Mouse (Mus musculus) heart, embryonic 10.5 days (tissue): ENCODE measurements around the gene Osbpl6. TPM values are rescaled to one million over a fixed set of nuclear protein-coding genes. Genes with fewer than 3 reads are reported as not detected.

Experiments
- DNase-seq: peaks from one replicate; pipeline ENCODE4 v3.0.0-alpha.2; 2017; ENCODE audit warnings: low spot score
- H3K27ac ChIP-seq: fragments of 300-500 bp; sonication (generic); 2 replicates; pipeline ENCODE4 v1.5.1; 2016; ENCODE audit warnings: mild to moderate bottlenecking
- H3K27me3 ChIP-seq: fragments of 300-500 bp; sonication (generic); 2 replicates; pipeline ENCODE4 v1.6.1; 2016; ENCODE audit warnings: mild to moderate bottlenecking; ENCODE audit not compliant: poor library complexity, insufficient read depth, severe bottlenecking
- H3K36me3 ChIP-seq: fragments of 300-500 bp; sonication (generic); 2 replicates; pipeline ENCODE4 v1.6.1; 2016; ENCODE audit warnings: mild to moderate bottlenecking, moderate library complexity
- H3K4me1 ChIP-seq: fragments of 300-500 bp; sonication (generic); 2 replicates; pipeline ENCODE4 v1.6.1; 2016; ENCODE audit warnings: mild to moderate bottlenecking
- H3K4me3 ChIP-seq: fragments of 300-500 bp; sonication (generic); 2 replicates; pipeline ENCODE4 v1.5.1; 2016; ENCODE audit warnings: mild to moderate bottlenecking, moderate library complexity
- H3K9me3 ChIP-seq: fragments of 300-500 bp; sonication (generic); 2 replicates; pipeline ENCODE4 v1.6.1; 2016; ENCODE audit warnings: mild to moderate bottlenecking, moderate library complexity
- WGBS: fragments of 180-500 bp; shearing (Covaris S2); methylation state at CpG from one replicate; pipeline ENCODE4 v1.1.7; 2016; 5-methylcytosine and 5-hydroxymethylcytosine counted together
- polyA plus RNA-seq: library from polyadenylated mRNA; unstranded; fragments of >200 nt; fragmentation: Nextera tagmentation; extraction: Ambion mirVana; gene quantifications from 2 replicates; pipeline ENCODE4 v1.2.1, GENCODE M21; 2016

Osbpl6 gene
- 6.5 and 9.6 TPM in 2 replicates for polyA plus RNA-seq

DNA sequence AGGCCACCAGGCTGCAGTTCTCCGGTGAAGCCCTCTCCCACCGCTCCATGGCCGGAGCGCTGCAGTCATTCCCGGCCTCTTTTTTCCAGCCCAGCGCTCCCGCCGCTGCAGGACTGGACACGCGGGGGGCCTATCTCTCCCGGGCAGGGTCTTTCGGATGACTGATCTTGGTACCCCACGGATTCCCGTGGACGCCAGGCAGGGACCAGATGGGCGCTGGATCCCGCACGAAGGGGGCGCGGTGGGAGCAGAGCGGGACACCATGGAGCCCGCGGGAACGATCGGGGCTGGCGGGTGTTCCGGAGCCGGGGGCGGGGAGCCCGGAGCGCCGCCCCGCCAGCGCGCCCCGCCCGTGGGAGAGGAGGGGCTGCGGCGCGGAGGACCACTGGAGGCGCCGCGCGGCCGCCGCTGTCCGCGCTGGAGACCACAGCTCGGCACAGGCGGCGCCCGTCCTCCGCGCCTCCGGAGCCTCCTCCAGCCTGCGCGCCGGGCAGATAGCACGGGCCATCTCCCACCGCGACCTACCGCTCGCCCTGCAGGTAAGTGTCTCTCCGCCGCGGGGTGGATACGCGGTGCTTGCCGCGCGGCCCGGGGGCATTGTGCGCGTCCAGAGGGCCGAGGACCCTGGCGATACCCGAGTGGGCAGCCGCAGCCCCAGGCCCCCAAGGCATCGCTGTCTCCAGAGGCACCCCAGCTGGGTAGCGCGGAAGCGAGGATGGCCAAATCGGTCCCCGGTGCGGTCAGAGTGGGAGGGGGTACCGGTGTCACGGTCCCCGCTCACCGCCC lies at the start of gene Osbpl6:
TSS of gene Osbpl6 (plus strand) at position 358 of the 786 bp plus-strand sequence.
- Histone ChIP-seq H3K36me3 (no peaks in the 10 kb centered on the region), H3K9me3 (no peaks in the 10 kb centered on the region), H3K4me3 (peak within 1 kb of the TSS; percentile 82), H3K27me3 (peaks cover 20% of the 10 kb centered on the region), H3K4me1 (peaks cover 15% of the 10 kb centered on the region; the same call in 1 of the 2 replicates), H3K27ac (peak within 1 kb of the TSS; percentile 87)
- under 1% methylated on average over 82 of the region's 89 CpGs for WGBS
- peak; percentile 80 for DNase-seq

DNA sequence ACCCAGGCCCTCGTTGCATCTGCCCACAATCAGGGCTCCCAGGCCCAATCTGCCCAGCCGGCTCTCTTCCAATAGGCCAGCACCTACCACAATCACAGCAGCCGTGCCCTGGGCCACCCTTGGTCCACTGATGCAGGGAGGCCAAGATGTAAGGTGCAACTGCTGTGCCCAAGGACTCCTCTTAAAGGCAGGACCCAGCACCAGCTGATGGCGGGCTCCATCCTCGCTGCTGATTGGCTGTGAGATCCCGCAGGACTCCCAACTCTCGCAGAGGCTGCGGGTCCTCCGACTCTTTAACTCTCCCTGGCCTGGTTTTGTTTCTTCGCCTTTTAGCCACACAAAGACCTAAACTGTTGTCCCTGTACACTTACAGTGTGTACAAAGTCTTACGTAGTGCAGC lies 46.1 kb upstream of the Osbpl6 start, which contains the start of gene Cyct:
TSS of gene Cyct (minus strand) at position 225 of the 400 bp plus-strand sequence.
- Histone ChIP-seq H3K4me3 (no peak within 1 kb of the TSS), H3K27me3 (no peaks in the 10 kb centered on the region), H3K27ac (no peak within 1 kb of the TSS), H3K4me1 (no peaks in the 10 kb centered on the region), H3K36me3 (no peaks in the 10 kb centered on the region), H3K9me3 (no peaks in the 10 kb centered on the region)
- WGBS, result 80% methylated on average over 11 of the region's 11 CpGs
- DNase-seq, result no peak

DNA sequence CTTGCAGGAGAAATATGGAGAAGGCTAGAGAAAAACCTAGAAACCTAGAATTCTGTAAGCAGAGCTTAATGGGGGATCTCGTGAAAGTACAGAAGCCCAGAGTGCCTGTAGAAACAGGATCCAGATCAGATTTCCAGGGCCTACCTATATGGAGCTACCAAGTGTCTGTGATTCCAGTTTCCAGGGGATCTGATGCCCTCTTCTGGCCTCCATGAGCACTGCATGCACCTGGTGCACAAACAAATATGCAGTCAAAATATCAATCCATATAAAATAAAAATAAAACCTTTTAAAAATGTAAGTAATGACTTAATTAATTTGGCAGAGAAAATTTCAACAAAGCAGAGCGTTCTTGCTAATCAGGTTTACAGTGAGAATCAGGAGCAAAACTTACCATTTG lies 44.2 kb upstream of the Osbpl6 start:
- Histone ChIP-seq H3K27me3 (no peaks in the 10 kb centered on the region), H3K4me1 (no peaks in the 10 kb centered on the region), H3K9me3 (no peaks in the 10 kb centered on the region), H3K27ac (no peak overlapping the region), H3K4me3 (no peak overlapping the region), H3K36me3 (no peaks in the 10 kb centered on the region)
- 55% methylated on average over 2 of the region's 2 CpGs for WGBS
- no peak for DNase-seq

DNA sequence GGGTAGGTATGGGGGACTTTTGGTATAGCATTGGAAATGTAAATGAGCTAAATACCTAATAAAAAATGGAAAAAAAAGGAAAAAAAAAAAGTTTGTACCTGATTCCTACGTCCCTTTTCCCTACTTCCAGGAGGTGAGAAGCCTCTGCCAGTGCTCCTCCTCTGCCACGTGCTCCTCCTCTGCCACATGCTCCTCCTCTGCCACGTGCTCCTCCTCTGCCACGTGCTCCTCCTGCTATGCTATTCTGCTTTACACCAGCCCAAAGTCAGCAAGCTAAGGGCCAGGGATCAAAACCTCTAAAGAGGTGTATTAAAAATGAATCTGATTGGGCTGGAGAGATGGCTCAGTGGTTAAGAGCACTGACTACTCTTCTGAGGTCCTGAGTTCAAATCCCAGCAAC lies 40.5 kb upstream of the Osbpl6 start:
- H3K27me3 ChIP-seq, result no peaks in the 10 kb centered on the region

DNA sequence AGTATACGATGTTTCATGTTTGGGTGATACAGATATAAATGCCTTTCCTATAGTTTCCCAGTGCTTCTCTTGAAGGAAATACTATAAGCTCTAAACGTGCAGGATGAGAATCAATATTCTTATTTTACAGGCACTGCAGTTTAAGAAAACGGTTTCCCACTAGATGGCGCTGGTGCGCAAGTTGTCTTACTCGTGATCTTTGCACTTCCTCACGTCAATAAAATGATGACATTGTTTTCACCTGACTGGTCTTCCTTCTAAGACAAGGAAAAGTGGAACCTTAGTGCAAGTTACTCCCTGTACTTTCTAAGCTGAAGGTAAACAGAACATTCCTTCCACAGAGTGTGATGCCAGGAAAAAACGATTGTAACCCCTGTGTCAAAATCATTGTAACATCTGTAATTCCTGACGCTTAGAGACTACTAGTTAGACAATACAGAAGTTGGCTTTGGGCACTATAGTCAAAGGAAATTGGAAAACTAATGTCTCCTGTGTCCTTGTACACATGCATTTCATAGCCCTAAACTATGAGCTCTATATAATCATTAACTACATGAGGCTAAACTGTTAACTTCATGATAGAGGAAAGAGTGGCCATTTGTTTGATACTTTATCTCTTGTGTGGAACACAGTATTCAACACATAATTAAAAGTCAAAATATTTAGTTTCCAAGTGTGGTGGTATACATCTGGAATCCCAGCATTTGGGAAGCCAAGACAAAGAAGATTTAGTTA lies 39.0 kb upstream of the Osbpl6 start:
- Histone ChIP-seq H3K4me1 (peaks cover 10% of the 10 kb centered on the region), H3K27me3 (no peaks in the 10 kb centered on the region), H3K4me3 (no peak overlapping the region), H3K9me3 (no peaks in the 10 kb centered on the region), H3K27ac (no peak overlapping the region), H3K36me3 (peaks cover 3% of the 10 kb centered on the region; the same call in 1 of the 2 replicates)
- no peak for DNase-seq
- 17% methylated on average over 9 of the region's 9 CpGs for WGBS

More for the DNA sequence above, 40.5 kb upstream of the Osbpl6 start:
- H3K36me3 ChIP-seq, result no peaks in the 10 kb centered on the region
- peaks cover 5% of the 10 kb centered on the region for H3K4me1 ChIP-seq
- DNase-seq, result no peak
- no peaks in the 10 kb centered on the region for H3K9me3 ChIP-seq
- 72% methylated on average over 4 of the region's 4 CpGs for WGBS
- H3K4me3 ChIP-seq, result no peak overlapping the region
- H3K27ac ChIP-seq, result no peak overlapping the region

DNA sequence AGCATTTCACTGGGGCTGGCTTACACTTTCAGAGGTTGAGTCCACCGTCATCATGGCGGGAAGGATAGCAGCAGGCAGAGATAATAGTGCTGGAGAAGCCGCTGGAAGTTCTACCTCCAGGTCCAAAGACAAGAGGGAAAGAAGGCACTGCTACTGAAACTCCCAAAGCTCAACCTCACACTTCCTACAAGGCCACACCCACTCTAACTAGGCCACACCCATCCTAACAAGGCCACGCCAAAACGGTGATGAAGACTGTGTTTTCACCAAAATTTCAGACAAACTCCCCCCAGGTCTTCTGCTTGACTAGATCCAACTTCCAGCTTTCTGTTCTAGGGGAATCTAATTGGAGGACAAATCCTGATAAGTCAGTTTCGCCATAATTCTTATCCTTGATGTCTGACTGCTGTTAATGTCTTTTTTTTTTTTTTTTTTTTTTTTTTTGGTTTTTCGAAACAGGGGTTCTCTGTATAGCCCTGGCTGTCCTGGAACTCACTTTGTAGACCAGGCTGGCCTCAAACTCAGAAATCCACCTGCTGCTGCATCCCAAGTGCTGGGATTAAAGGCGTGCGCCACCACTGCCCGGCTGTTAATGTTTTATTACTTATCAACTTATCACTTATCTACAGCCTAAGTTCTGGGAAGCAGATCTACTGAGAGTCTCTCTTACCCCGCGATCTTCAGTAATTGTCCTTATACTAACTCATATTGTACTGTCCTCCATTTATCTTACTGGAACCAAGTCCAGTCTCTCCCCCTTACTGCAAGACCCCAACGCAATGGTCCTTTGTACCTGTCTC lies 37.2 kb upstream of the Osbpl6 start:
- H3K27ac ChIP-seq, result no peak overlapping the region
- H3K4me1 ChIP-seq, result peaks cover 10% of the 10 kb centered on the region
- H3K4me3 ChIP-seq, result no peak overlapping the region
- peaks cover 16% of the 10 kb centered on the region for H3K36me3 ChIP-seq
- no peaks in the 10 kb centered on the region for H3K27me3 ChIP-seq
- H3K9me3 ChIP-seq, result no peaks in the 10 kb centered on the region
- 65% methylated on average over 13 of the region's 13 CpGs for WGBS
- no peak for DNase-seq

DNA sequence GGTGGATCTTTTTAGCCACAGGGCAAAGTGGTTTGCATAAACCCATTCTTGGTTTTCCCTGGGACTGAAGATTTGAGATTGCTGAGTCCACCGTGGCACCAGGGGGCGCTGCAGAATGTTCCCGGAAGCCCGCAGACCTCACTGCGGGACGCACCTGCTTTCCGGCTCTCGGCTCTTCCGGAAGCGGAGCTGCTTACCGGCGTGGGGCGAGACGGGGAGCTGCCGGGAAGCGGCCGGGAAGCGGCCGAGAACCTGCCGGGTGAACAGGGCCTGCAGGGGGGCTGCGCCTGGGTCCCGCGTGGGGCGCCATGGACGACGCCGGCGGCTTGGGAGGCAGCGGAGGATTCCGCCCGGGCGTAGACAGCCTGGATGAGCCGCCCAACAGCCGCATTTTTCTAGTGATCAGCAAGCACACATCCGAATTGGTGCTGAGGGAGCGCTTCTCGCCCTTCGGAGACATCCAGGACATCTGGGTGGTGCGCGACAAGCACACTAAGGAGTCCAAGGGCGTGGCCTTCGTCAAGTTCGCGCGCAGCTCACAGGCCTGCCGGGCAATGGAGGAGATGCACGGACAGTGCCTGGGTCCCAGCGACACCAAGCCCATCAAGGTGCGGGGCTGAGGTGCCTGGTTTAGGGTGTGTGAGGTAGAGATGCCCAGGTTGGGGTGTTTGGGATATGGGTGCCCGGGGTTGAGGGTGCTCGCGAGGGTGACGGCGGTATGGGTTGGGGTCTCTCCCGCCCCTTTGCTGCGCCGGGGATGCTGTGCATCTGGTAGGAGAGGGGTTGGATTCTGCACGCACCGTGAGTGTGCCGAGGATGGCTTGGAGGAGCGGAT lies 36.3 kb upstream of the Osbpl6 start, which contains the start of gene Rbm45:
TSS of gene Rbm45 (plus strand) at position 164 of the 835 bp plus-strand sequence.
- no peaks in the 10 kb centered on the region for H3K9me3 ChIP-seq
- peaks cover 10% of the 10 kb centered on the region for H3K4me1 ChIP-seq
- peaks cover 21% of the 10 kb centered on the region for H3K36me3 ChIP-seq
- peak within 1 kb of the TSS; percentile 99 for H3K4me3 ChIP-seq
- H3K27ac ChIP-seq, result peak within 1 kb of the TSS; percentile 93
- DNase-seq, result peak; percentile 91
- H3K27me3 ChIP-seq, result no peaks in the 10 kb centered on the region
- WGBS, result under 1% methylated on average over 61 of the region's 61 CpGs

DNA sequence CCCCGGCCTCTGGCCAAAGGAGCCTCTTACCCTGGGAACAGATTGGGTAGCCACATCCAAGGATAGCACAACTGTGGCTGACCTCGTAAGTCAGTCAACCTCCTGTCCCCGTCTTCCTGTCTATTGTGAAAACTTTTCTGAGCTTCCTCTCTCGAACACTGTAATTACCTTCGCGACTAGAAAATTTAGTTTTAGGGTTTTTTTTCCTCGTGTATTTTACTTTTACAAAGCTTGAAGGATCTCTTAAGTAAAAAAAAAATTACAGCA lies 35.7 kb upstream of the Osbpl6 start:
- 4% methylated on average over 7 of the region's 7 CpGs for WGBS
- Histone ChIP-seq H3K4me3 (peak overlapping the region; percentile 99), H3K27ac (peak overlapping the region; percentile 93), H3K9me3 (no peaks in the 10 kb centered on the region), H3K36me3 (peaks cover 27% of the 10 kb centered on the region), H3K4me1 (peaks cover 10% of the 10 kb centered on the region), H3K27me3 (no peaks in the 10 kb centered on the region)
- DNase-seq, result no peak

DNA sequence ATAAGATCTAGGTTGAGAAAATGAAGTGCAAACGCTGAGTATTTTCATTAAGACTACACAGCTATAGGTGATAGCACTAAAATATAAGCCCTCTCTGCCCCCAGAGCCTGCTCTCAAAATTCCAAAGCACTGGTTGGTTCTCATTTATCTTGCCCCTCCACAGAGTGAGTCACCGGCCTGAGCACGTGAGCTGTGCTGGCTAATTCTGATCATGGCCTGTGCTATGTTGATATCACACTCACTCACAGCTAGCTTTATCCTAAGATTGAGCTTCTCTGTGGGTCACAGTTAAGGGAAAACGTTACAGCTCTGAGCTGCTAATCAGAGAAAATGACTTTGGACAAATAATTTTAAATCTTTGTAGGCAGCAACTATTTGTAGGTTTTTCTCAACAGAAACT lies 34.1 kb upstream of the Osbpl6 start:
- WGBS, result 45% methylated on average over 4 of the region's 4 CpGs
- Histone ChIP-seq H3K4me1 (peaks cover 10% of the 10 kb centered on the region), H3K27me3 (no peaks in the 10 kb centered on the region), H3K27ac (no peak overlapping the region), H3K36me3 (peaks cover 36% of the 10 kb centered on the region), H3K9me3 (no peaks in the 10 kb centered on the region), H3K4me3 (no peak overlapping the region)
- no peak for DNase-seq

DNA sequence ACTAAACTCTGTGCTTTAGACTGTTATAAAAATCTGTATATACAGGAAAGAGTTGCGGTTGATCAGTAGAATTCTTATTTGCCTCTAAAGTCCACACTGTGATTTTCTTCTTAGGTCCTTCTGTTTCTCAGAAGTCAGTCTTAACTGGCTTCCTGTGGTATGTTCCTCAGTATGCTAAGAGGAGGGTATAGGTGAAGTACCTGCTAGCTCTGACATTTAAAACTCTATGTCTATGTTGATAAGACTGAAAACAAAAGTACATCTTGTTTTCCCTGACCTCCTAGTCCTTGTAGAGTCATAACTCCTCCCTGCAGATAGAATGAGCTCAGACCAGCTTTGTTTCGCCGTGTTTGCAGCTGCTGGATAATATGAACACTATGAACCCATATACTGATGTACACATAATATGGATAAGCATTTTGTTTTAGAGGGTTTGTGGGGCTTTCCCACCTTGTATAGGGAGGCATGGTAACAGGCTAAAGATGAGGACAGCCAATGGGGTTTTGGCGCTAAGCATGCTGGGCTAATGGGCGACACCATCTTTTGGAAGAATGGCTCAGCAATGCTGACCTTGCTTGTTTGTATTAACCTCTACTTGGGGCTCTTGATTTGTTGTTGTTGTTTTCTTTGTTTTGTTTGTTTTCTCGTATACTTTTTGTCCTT lies 31.6 kb upstream of the Osbpl6 start:
- Histone ChIP-seq H3K27ac (no peak overlapping the region), H3K9me3 (no peaks in the 10 kb centered on the region), H3K36me3 (peaks cover 59% of the 10 kb centered on the region), H3K4me1 (peaks cover 10% of the 10 kb centered on the region), H3K27me3 (no peaks in the 10 kb centered on the region), H3K4me3 (no peak overlapping the region)
- DNase-seq, result no peak
- 93% methylated on average over 6 of the region's 6 CpGs for WGBS

DNA sequence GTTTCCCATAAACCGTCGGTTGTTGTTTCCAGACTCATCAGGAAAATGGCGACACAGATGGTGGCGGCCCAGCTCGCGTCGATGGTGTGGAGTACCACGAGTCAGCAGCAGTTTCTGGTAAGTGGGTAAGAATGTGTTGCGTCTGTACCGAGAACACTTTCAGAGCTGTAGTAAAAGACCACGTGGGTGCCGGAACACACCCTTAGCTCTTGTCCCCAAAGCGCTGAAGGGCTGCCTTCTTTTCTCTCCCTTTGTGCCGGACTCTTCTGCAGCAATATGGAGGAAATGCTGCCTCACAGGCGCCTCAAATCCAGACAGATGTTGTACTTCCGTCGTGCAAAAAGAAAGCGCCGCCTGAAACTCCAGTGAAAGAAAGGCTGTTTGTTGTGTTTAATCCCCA lies 27.7 kb upstream of the Osbpl6 start:
- 94% methylated on average over 19 of the region's 19 CpGs for WGBS

DNA sequence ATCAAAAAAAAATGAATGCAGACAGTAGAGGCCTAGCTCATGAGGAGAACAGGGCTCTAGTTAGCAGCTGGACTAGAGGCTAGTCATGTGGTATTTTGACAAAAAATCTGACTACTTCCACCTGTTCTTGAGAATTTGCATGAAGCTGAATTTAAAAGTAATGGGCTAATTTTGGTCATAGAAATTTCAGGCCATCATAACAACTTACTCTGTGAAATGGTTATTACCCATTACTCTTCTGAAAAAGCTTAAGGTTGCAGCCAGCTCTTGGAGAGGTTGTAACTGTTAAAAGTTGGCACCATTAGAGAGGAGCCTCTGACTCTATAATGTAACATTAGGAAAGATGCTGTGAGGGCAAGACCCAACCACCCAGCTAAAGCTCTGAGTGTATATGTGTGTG lies 19.8 kb upstream of the Osbpl6 start:
- no peaks in the 10 kb centered on the region for H3K9me3 ChIP-seq
- H3K4me1 ChIP-seq, result no peaks in the 10 kb centered on the region
- H3K4me3 ChIP-seq, result no peak overlapping the region
- H3K36me3 ChIP-seq, result peaks cover 47% of the 10 kb centered on the region
- no peak for DNase-seq
- no peak overlapping the region for H3K27ac ChIP-seq
- no peaks in the 10 kb centered on the region for H3K27me3 ChIP-seq

More for the DNA sequence above, 27.7 kb upstream of the Osbpl6 start:
- Histone ChIP-seq H3K36me3 (peaks cover 86% of the 10 kb centered on the region), H3K4me3 (no peak overlapping the region), H3K9me3 (no peaks in the 10 kb centered on the region), H3K27me3 (no peaks in the 10 kb centered on the region), H3K27ac (no peak overlapping the region), H3K4me1 (no peaks in the 10 kb centered on the region)
- DNase-seq, result no peak
